Mouse (Mus musculus): ENCODE measurements around the gene Hipk1. TPM values are rescaled to one million over a fixed set of nuclear protein-coding genes. Genes with fewer than 3 reads are reported as not detected.
"Not testable (repeated sequence)": the region's sequence is repeated elsewhere in the genome, so short reads cannot be mapped to it uniquely, and the experiment has no call there.

The Hipk1 gene
- polyA plus RNA-seq, 1 experiment from 2014 or later, result 12.2 TPM

DNA sequence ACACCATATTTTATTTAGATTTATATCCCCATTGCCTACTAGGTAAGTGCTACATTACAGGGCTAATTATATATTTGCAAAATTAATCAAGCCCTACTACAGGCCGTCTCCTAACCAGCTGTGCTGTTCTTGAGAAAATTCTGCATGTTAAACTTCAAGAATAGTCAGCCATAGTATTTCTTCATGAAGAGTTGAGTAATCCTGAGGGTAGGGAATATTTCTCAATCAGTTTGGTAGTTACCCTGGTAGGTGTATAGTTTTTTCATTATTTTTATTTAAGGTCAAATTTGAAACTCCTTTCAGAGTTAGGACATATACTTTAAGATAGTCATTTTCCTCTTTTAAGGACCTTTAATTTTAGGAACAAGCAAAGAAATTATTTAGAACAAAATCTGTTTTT lies 14.3 kb upstream of the Hipk1 start:
- Histone ChIP-seq H3K4me2 (no peak overlapping the region), H3K27ac (ENCODE audit: low read depth, low read length) (no peak overlapping the region), H3K9me3 (replicated peaks; ENCODE audit: control insufficient read depth, low read length) (no peaks in the 10 kb centered on the region), H3K4me3 (ENCODE audit: low read depth, low read length) (no peak overlapping the region), H3K27me3 (ENCODE audit: control insufficient read depth, insufficient read depth, low read length) (no peaks in the 10 kb centered on the region), H3K36me3 (ENCODE audit: control insufficient read depth, insufficient read depth, low read length) (peaks cover 16% of the 10 kb centered on the region), H3K9ac (ENCODE audit: low read depth, low read length) (no peak overlapping the region), H3K4me1 (ENCODE audit: control insufficient read depth, insufficient read depth, low read length) (peaks cover 9% of the 10 kb centered on the region; the same call in 1 of the 2 replicates)
- no peak for ATAC-seq (replicated peaks; ENCODE audit: insufficient number of reproducible peaks, low FRiP score, low TSS enrichment)
- WGBS (ENCODE audit: insufficient replicate concordance), result 79% methylated on average over 1 of the region's 1 CpGs

- 84% methylated on average over 8 of the region's 8 CpGs for WGBS (ENCODE audit: insufficient replicate concordance)
- no peaks in the 10 kb centered on the region for H3K27me3 ChIP-seq (ENCODE audit: control insufficient read depth, insufficient read depth, low read length)
- no peaks in the 10 kb centered on the region for H3K9me3 ChIP-seq (replicated peaks; ENCODE audit: control insufficient read depth, low read length)
- H3K9ac ChIP-seq (ENCODE audit: low read depth, low read length), result no peak overlapping the region
- peaks cover 16% of the 10 kb centered on the region for H3K36me3 ChIP-seq (ENCODE audit: control insufficient read depth, insufficient read depth, low read length)
- no peak for ATAC-seq (replicated peaks; ENCODE audit: insufficient number of reproducible peaks, low FRiP score, low TSS enrichment)
- peaks cover 6% of the 10 kb centered on the region; the same call in 1 of the 2 replicates for H3K4me1 ChIP-seq (ENCODE audit: control insufficient read depth, insufficient read depth, low read length)
- peak overlapping the region; percentile 22 for H3K27ac ChIP-seq (ENCODE audit: low read depth, low read length)
- H3K4me2 ChIP-seq, result no peak overlapping the region
- no peak overlapping the region for H3K4me3 ChIP-seq (ENCODE audit: low read depth, low read length)
These were observed 11.5 kb upstream of the Hipk1 start for GRCm38 (mm10) chr3:103802861-103803260.

- peaks cover 16% of the 10 kb centered on the region for H3K36me3 ChIP-seq (ENCODE audit: control insufficient read depth, insufficient read depth, low read length)
- peak overlapping the region; percentile 7; the same call in 1 of the 2 replicates for H3K4me2 ChIP-seq
- peaks cover 6% of the 10 kb centered on the region; the same call in 1 of the 2 replicates for H3K4me1 ChIP-seq (ENCODE audit: control insufficient read depth, insufficient read depth, low read length)
- H3K27ac ChIP-seq (ENCODE audit: low read depth, low read length), result peak overlapping the region; percentile 60
- no peaks in the 10 kb centered on the region for H3K9me3 ChIP-seq (replicated peaks; ENCODE audit: control insufficient read depth, low read length)
- peak; percentile 66 for ATAC-seq (replicated peaks; ENCODE audit: insufficient number of reproducible peaks, low FRiP score, low TSS enrichment)
- H3K4me3 ChIP-seq (ENCODE audit: low read depth, low read length), result no peak overlapping the region
- H3K27me3 ChIP-seq (ENCODE audit: control insufficient read depth, insufficient read depth, low read length), result no peaks in the 10 kb centered on the region; the same call in 1 of the 2 replicates
- peak overlapping the region; percentile 43; the same call in 1 of the 2 replicates for H3K9ac ChIP-seq (ENCODE audit: low read depth, low read length)
- WGBS (ENCODE audit: insufficient replicate concordance), result 57% methylated on average over 10 of the region's 10 CpGs
These were observed 10.5 kb upstream of the Hipk1 start for GRCm38 (mm10) chr3:103801631-103802531.

GRCm38 (mm10) chr3:103799507-103799906 lies 8.1 kb upstream of the Hipk1 start:
- no peaks in the 10 kb centered on the region; the same call in 1 of the 2 replicates for H3K27me3 ChIP-seq (ENCODE audit: control insufficient read depth, insufficient read depth, low read length)
- peaks cover 9% of the 10 kb centered on the region for H3K36me3 ChIP-seq (ENCODE audit: control insufficient read depth, insufficient read depth, low read length)
- H3K27ac ChIP-seq (ENCODE audit: low read depth, low read length), result peak overlapping the region; percentile 37; the same call in 1 of the 2 replicates
- ATAC-seq (replicated peaks; ENCODE audit: insufficient number of reproducible peaks, low FRiP score, low TSS enrichment), result peak; percentile 86
- H3K4me2 ChIP-seq, result no peak overlapping the region
- H3K9ac ChIP-seq (ENCODE audit: low read depth, low read length), result no peak overlapping the region
- WGBS (ENCODE audit: insufficient replicate concordance), result 42% methylated on average over 2 of the region's 2 CpGs
- H3K4me1 ChIP-seq (ENCODE audit: control insufficient read depth, insufficient read depth, low read length), result peaks cover 6% of the 10 kb centered on the region; the same call in 1 of the 2 replicates
- no peaks in the 10 kb centered on the region for H3K9me3 ChIP-seq (replicated peaks; ENCODE audit: control insufficient read depth, low read length)
- no peak overlapping the region for H3K4me3 ChIP-seq (ENCODE audit: low read depth, low read length)

DNA sequence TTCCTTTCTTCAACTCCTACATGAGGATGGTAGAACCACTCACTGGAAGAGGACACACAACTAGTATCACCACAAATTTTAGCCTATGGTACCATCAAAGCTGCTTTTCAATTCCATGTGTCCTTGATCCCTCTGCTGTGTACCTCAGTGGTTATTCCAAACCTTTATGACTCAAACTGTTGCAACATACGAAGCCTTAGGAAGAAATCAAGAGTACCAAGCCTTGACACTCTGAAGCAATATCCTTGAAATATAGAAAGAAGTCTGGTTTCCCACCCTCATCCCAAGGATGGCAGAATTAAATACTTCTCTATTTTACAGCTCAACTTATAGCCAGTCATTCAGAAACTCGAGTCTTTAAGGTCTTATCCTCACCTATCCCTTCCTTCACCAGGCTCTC lies 5.0 kb upstream of the Hipk1 start:
- Histone ChIP-seq H3K4me2 (no peak overlapping the region), H3K4me1 (ENCODE audit: control insufficient read depth, insufficient read depth, low read length) (0 out of 2 replicates have a peak, but pooled peaks cover 1% of the 10 kb centered on the region), H3K9me3 (replicated peaks; ENCODE audit: control insufficient read depth, low read length) (no peaks in the 10 kb centered on the region), H3K27me3 (ENCODE audit: control insufficient read depth, insufficient read depth, low read length) (no peaks in the 10 kb centered on the region; the same call in 1 of the 2 replicates), H3K9ac (ENCODE audit: low read depth, low read length) (no peak overlapping the region), H3K36me3 (ENCODE audit: control insufficient read depth, insufficient read depth, low read length) (no peaks in the 10 kb centered on the region), H3K4me3 (ENCODE audit: low read depth, low read length) (no peak overlapping the region), H3K27ac (ENCODE audit: low read depth, low read length) (no peak overlapping the region)
- 60% methylated on average over 2 of the region's 2 CpGs for WGBS (ENCODE audit: insufficient replicate concordance)
- no peak for ATAC-seq (replicated peaks; ENCODE audit: insufficient number of reproducible peaks, low FRiP score, low TSS enrichment)

DNA sequence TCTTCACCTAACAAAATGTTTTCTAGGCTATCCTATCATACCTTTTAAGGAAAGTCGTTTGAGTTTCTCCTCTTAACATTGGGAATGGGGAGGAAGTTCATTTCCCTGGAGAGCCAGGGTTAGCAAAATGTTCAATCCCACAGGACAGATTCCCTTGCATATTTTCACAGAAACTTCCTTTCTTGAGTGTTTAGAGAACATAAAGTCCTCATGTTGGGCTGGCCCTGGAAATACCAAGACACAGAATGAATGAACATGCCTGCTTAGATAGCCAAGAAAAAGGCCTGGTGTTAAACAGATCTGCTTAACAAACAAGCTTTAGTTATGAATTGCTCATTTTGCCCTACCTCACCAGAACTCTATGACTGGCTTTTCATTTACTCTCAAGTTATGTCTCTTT lies 1.2 kb upstream of the Hipk1 start:
- WGBS (ENCODE audit: insufficient replicate concordance), result 62% methylated on average over 1 of the region's 1 CpGs
- H3K9me3 ChIP-seq (replicated peaks; ENCODE audit: control insufficient read depth, low read length), result no peaks in the 10 kb centered on the region
- H3K9ac ChIP-seq (ENCODE audit: low read depth, low read length), result no peak overlapping the region
- no peaks in the 10 kb centered on the region for H3K36me3 ChIP-seq (ENCODE audit: control insufficient read depth, insufficient read depth, low read length)
- no peak overlapping the region for H3K4me2 ChIP-seq
- H3K4me3 ChIP-seq (ENCODE audit: low read depth, low read length), result no peak overlapping the region
- no peak overlapping the region for H3K27ac ChIP-seq (ENCODE audit: low read depth, low read length)
- H3K27me3 ChIP-seq (ENCODE audit: control insufficient read depth, insufficient read depth, low read length), result no peaks in the 10 kb centered on the region; the same call in 1 of the 2 replicates
- no peak for ATAC-seq (replicated peaks; ENCODE audit: insufficient number of reproducible peaks, low FRiP score, low TSS enrichment)
- peaks cover 9% of the 10 kb centered on the region; the same call in 1 of the 2 replicates for H3K4me1 ChIP-seq (ENCODE audit: control insufficient read depth, insufficient read depth, low read length)

DNA sequence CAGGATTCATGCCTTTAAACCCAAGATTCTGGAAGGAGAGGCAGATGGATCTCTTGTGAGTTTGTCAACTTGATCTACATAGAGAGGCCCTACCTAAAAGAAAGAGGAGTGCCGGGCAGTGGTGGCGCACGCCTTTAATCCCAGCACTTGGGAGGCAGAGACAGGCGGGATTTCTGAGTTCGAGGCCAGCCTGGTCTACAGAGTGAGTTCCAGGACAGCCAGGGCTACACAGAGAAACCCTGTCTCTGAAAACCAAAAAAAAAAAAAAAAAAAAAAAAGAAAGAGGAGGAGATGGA lies 696 bp upstream of the Hipk1 start:
- Histone ChIP-seq H3K27ac (ENCODE audit: low read depth, low read length) (peak overlapping the region; percentile 90), H3K4me2 (peak overlapping the region; percentile 90), H3K4me3 (ENCODE audit: low read depth, low read length) (peak overlapping the region; percentile 96; the same call in 1 of the 2 replicates), H3K9ac (ENCODE audit: low read depth, low read length) (peak overlapping the region; percentile 95)
- not testable (repeated sequence) for ATAC-seq (replicated peaks; ENCODE audit: insufficient number of reproducible peaks, low FRiP score, low TSS enrichment); H3K36me3 ChIP-seq (ENCODE audit: control insufficient read depth, insufficient read depth, low read length); H3K27me3 ChIP-seq (ENCODE audit: control insufficient read depth, insufficient read depth, low read length); H3K4me1 ChIP-seq (ENCODE audit: control insufficient read depth, insufficient read depth, low read length); H3K9me3 ChIP-seq (replicated peaks; ENCODE audit: control insufficient read depth, low read length)
- WGBS (ENCODE audit: insufficient replicate concordance), result 76% methylated on average over 5 of the region's 5 CpGs

- peak overlapping the region; percentile 90 for H3K4me2 ChIP-seq
- H3K4me1 ChIP-seq (ENCODE audit: control insufficient read depth, insufficient read depth, low read length), result peaks cover 9% of the 10 kb centered on the region; the same call in 1 of the 2 replicates
- H3K36me3 ChIP-seq (ENCODE audit: control insufficient read depth, insufficient read depth, low read length), result no peaks in the 10 kb centered on the region
- no peaks in the 10 kb centered on the region for H3K9me3 ChIP-seq (replicated peaks; ENCODE audit: control insufficient read depth, low read length)
- peak; percentile 56 for ATAC-seq (replicated peaks; ENCODE audit: insufficient number of reproducible peaks, low FRiP score, low TSS enrichment)
- H3K27me3 ChIP-seq (ENCODE audit: control insufficient read depth, insufficient read depth, low read length), result no peaks in the 10 kb centered on the region
- WGBS (ENCODE audit: insufficient replicate concordance), result under 1% methylated on average over 56 of the region's 61 CpGs
- H3K27ac ChIP-seq (ENCODE audit: low read depth, low read length), result peak overlapping the region; percentile 90
- peak overlapping the region; percentile 96 for H3K4me3 ChIP-seq (ENCODE audit: low read depth, low read length)
- peak overlapping the region; percentile 95 for H3K9ac ChIP-seq (ENCODE audit: low read depth, low read length)
These were observed 817 bp downstream of the Hipk1 start for GRCm38 (mm10) chr3:103790346-103791145.
